Mouse (Mus musculus) liver, adult 2 months (tissue): ENCODE measurements around the gene Katnb1. TPM values are rescaled to one million over a fixed set of nuclear protein-coding genes. Genes with fewer than 3 reads are reported as not detected.

Experiments used
- DNase-seq: peaks from one replicate; pipeline ENCODE4 v3.0.0-alpha.2; 2011; ENCODE audit warnings: low read depth, low spot score; ENCODE audit errors: extremely low read depth
- H3K27ac ChIP-seq: fragments of 200-500 bp; replicated peaks from 2 replicates; pipeline ENCODE4 v1.5.1; 2012; ENCODE audit warnings: low read depth, mild to moderate bottlenecking, control low read depth, inconsistent platforms, low read length; ENCODE audit not compliant: insufficient read depth
- H3K27me3 ChIP-seq: fragments of 200-500 bp; 2 replicates; pipeline ENCODE4 v1.6.1; 2012; ENCODE audit warnings: mild to moderate bottlenecking, moderate library complexity, low read length, inconsistent platforms; ENCODE audit not compliant: control insufficient read depth, insufficient read depth
- H3K36me3 ChIP-seq: fragments of 200-500 bp; 2 replicates; pipeline ENCODE4 v1.6.1; 2012; ENCODE audit warnings: low read length, inconsistent platforms; ENCODE audit not compliant: control insufficient read depth, insufficient read depth
- H3K4me1 ChIP-seq: fragments of 200-500 bp; 2 replicates; pipeline ENCODE4 v1.6.1; 2011; ENCODE audit warnings: low read length; ENCODE audit not compliant: control insufficient read depth, insufficient read depth
- H3K4me3 ChIP-seq: fragments of 200-500 bp; 2 replicates; pipeline ENCODE4 v1.5.1; 2011; ENCODE audit warnings: low read depth, mild to moderate bottlenecking, control low read depth, low read length, moderate library complexity; ENCODE audit not compliant: insufficient read depth
- H3K79me2 ChIP-seq: fragments of 200-500 bp; 2 replicates; pipeline ENCODE4 v1.6.1; 2012; ENCODE audit warnings: inconsistent platforms, mild to moderate bottlenecking, low read length, moderate library complexity; ENCODE audit not compliant: control insufficient read depth, insufficient read depth
- H3K9ac ChIP-seq: fragments of 200-500 bp; 2 replicates; pipeline ENCODE4 v1.6.1; 2012; ENCODE audit warnings: low read depth, mild to moderate bottlenecking, control low read depth, inconsistent platforms, low read length
- CTCF ChIP-seq: fragments of 200-500 bp; IDR thresholded peaks from 2 replicates; pipeline ENCODE4 v1.5.1; 2011; ENCODE audit warnings: low read depth, low read length, control low read depth
- POLR2A ChIP-seq: fragments of 200-500 bp; IDR thresholded peaks from 2 replicates; pipeline ENCODE4 v1.6.1; 2011; ENCODE audit warnings: low read length, control low read depth; ENCODE audit not compliant: insufficient read depth; ENCODE audit errors: extremely low read depth
- WGBS: fragments of 180-500 bp; shearing (Covaris S2); methylation state at CpG from one replicate; pipeline ENCODE4 v1.1.7; 2018; 5-methylcytosine and 5-hydroxymethylcytosine counted together
- polyA plus RNA-seq: library from polyadenylated mRNA; depleted of rRNA; stranded (reverse); fragments of >200 nt; gene quantifications from 2 replicates; pipeline ENCODE4 v1.2.3, GENCODE M21; 2012
- total RNA-seq: library from RNA; depleted of rRNA; stranded (reverse); fragments of >200 nt; gene quantifications from 2 replicates; pipeline ENCODE4 v1.2.3, GENCODE M21; 2014

The Katnb1 gene
- total and polyA plus RNA-seq, 2 experiments, result 1.3 to 3.2 TPM

DNA sequence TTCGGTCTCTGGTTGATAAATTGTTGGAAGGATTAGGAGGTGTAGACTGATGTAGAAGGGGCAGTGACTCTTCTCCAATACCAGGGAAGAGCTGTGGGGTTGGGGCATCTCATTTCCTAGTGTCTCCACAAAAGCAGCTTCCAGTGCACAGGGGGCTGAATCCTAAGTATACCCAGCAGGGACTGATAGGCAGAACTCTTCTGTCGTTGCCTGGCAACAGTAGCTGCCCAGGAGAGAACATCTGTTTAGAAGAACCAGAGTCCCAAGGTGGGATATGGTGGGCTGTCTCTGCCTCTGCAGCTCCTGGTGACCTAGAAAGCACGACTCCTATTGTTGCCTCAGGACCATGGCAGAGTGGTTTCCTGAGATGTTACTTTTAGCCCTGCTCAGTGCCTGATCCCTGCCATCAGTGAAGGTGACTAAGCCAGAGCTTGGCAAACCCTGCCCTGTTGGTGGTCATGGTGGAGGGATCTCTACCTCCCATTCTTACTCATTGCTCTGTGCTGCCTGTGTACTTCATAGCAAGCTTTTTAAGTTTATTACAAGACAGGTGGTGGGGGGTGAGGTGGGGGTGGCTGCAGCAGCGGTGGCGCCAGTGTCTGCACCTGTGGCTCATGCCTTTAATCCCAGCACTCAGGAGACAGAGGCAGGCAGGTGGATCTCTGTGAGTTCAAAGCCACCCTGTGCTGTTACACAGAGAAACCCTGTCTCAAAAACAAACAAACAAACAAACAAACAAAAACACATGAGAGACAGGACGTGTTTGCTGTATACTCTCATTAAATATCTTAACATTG is 32.9 kb upstream of the Katnb1 start:
- WGBS, result 84% methylated on average over 6 of the region's 6 CpGs
- Histone ChIP-seq H3K9ac (no peak overlapping the region), H3K36me3 (no peaks in the 10 kb centered on the region), H3K4me1 (no peaks in the 10 kb centered on the region), H3K27me3 (no peaks in the 10 kb centered on the region), H3K27ac (no peak overlapping the region), H3K79me2 (no peaks in the 10 kb centered on the region), H3K4me3 (no peak overlapping the region)
- no peak for DNase-seq
- TF ChIP-seq CTCF (no peak), POLR2A (no peak)

DNA sequence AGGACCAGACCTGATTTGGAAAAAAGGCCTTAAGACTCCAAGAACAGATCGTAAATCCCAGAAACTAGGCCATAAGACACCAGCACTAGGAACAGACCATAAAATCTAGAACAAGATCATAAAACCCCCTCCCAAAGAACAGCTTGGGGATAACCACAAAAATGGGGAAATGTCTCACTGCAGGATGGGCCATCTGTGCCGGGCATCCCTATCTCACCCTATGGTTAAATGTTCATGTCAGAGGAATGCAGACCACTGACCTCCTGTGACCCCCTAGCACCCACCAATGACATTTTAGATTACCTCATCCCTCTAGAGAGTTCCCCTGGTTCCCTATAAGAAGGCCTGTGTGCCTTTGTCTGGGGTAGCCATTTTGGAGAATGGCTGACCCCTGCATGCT is 31.4 kb upstream of the Katnb1 start:
- H3K27ac ChIP-seq, result no peak overlapping the region
- no peaks in the 10 kb centered on the region for H3K27me3 ChIP-seq
- H3K4me3 ChIP-seq, result no peak overlapping the region
- no peaks in the 10 kb centered on the region for H3K36me3 ChIP-seq
- TF ChIP-seq POLR2A, result no peak
- TF ChIP-seq CTCF, result no peak
- 86% methylated on average over 2 of the region's 2 CpGs for WGBS
- H3K79me2 ChIP-seq, result no peaks in the 10 kb centered on the region
- DNase-seq, result no peak
- no peak overlapping the region for H3K9ac ChIP-seq
- no peaks in the 10 kb centered on the region for H3K4me1 ChIP-seq

DNA sequence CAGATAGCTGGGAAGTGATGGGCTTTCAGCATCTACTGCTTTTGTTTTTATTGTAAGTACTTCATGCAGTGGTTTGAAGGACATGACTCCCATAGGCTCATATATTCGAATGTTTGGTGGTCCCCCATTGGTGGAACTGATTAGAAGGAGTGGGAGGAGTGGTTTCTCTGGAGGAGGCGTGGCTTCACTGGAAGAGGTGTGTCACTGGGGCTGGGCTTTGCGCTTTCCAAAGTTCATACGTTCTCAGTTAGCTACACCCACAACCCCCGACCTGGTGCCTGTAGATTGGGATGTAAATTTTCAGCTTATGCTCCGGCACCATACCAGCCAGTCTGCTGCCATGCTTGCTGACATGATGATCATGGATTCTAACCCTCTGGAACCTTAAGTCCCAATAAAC is 26.5 kb upstream of the Katnb1 start:
- H3K27me3 ChIP-seq, result no peaks in the 10 kb centered on the region
- H3K79me2 ChIP-seq, result no peaks in the 10 kb centered on the region
- no peak overlapping the region for H3K4me3 ChIP-seq
- no peaks in the 10 kb centered on the region for H3K4me1 ChIP-seq
- no peak for DNase-seq
- H3K9ac ChIP-seq, result no peak overlapping the region
- WGBS, result 72% methylated on average over 6 of the region's 6 CpGs
- no peaks in the 10 kb centered on the region for H3K36me3 ChIP-seq
- H3K27ac ChIP-seq, result no peak overlapping the region
- TF ChIP-seq CTCF (no peak), POLR2A (no peak)

GRCm38 (mm10) chr8:95054927-95055510 is 26.0 kb upstream of the Katnb1 start, which contains the start of gene Drc7:
Drc7 (plus strand) TSS chr8:95055103.
- TF ChIP-seq CTCF, result no peak
- no peak for TF ChIP-seq POLR2A
- Histone ChIP-seq H3K4me1 (no peaks in the 10 kb centered on the region), H3K9ac (no peak within 1 kb of the TSS), H3K36me3 (no peaks in the 10 kb centered on the region), H3K79me2 (no peaks in the 10 kb centered on the region), H3K27me3 (no peaks in the 10 kb centered on the region), H3K4me3 (no peak within 1 kb of the TSS), H3K27ac (no peak within 1 kb of the TSS)
- DNase-seq, result no peak
- 44% methylated on average over 2 of the region's 2 CpGs for WGBS

- no peak overlapping the region for H3K9ac ChIP-seq
- no peaks in the 10 kb centered on the region for H3K4me1 ChIP-seq
- no peaks in the 10 kb centered on the region for H3K27me3 ChIP-seq
- no peak for DNase-seq
- H3K27ac ChIP-seq, result no peak overlapping the region
- H3K79me2 ChIP-seq, result no peaks in the 10 kb centered on the region
- H3K36me3 ChIP-seq, result no peaks in the 10 kb centered on the region
- H3K4me3 ChIP-seq, result no peak overlapping the region
- TF ChIP-seq CTCF (no peak), POLR2A (no peak)
- WGBS, result 90% methylated on average over 5 of the region's 5 CpGs
Measured at GRCm38 (mm10) chr8:95056414-95056813, 24.6 kb upstream of the Katnb1 start.

DNA sequence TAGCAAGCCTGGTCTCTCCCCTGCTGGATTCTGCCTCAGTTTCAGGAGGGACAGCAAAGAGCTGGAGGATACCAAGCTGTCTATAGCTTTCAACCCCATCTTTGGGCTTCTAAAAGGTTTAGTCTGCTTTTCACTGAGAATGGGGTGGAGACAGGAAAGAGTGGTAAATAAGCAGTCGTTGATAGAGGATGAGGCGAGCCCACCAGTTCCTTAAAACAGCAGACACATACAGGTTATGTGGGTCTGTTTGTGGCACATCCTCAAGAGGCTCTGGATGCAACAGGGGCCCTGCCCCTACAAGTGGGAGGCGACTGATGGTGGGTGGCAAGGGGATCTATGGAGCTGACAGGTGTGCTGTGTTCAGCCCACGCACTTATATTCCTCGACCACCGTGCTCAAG is 22.3 kb upstream of the Katnb1 start:
- Histone ChIP-seq H3K9ac (no peak overlapping the region), H3K4me3 (no peak overlapping the region), H3K4me1 (no peaks in the 10 kb centered on the region), H3K79me2 (no peaks in the 10 kb centered on the region), H3K27ac (no peak overlapping the region), H3K36me3 (no peaks in the 10 kb centered on the region), H3K27me3 (no peaks in the 10 kb centered on the region)
- no peak for DNase-seq
- no peak for TF ChIP-seq POLR2A
- 87% methylated on average over 6 of the region's 6 CpGs for WGBS
